Mouse (Mus musculus): Measurements from ENCODE around the gene Tlx2. TPM values are rescaled to one million over a fixed set of nuclear protein-coding genes. Genes with fewer than 3 reads are reported as not detected.
A peak's percentile ranks its signal among the peaks of the same experiment; 100 is the strongest.

The Tlx2 gene
- polyA plus RNA-seq, 1 experiment from 2014 or later, result 9.3 TPM

DNA sequence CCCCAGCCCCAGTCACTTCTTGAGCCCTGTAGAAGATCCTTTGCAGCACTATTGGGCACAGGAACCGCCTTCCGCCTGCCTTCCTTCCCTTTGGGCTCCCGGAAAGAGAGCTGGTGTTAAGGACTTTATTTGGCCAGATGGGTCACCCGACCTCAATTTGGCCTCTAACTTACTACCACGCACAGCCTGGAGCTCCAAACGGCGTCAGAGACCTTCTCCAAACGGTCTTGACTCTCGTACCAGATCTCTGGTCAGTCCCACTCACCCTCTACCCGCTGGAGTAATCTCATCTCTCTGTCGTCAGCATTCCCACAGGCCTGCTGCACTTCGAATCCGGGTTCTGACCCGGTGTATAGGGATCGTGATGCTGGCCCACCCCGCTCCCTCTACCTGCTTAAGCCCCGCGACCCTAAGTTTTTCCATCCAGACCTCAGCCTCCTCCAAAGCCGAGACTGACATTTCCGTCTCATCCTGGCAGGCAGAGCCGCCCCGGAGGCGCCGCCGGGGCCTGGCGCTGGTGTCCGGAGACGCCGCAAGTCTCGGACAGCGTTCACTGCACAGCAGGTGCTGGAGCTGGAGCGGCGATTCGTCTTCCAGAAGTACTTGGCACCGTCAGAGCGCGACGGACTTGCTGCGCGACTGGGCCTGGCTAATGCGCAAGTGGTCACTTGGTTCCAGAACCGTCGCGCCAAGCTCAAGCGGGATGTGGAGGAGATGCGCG lies 17.3 kb upstream of the Tlx2 start:
- no peak for ATAC-seq (ENCODE audit: insufficient read depth, low FRiP score, low read depth)
- Histone ChIP-seq H3K9ac (no peak overlapping the region), H3K4me3 (replicated peaks) (peak overlapping the region; percentile 25), H3K36me3 (no peaks in the 10 kb centered on the region), H3K4me1 (peaks cover 14% of the 10 kb centered on the region), H3K27ac (no peak overlapping the region), H3K27me3 (replicated peaks) (peaks cover 78% of the 10 kb centered on the region), H3K4me2 (peak overlapping the region; percentile 48), H3K9me3 (no peaks in the 10 kb centered on the region)
- 2% methylated on average over 47 of the region's 47 CpGs for WGBS

DNA sequence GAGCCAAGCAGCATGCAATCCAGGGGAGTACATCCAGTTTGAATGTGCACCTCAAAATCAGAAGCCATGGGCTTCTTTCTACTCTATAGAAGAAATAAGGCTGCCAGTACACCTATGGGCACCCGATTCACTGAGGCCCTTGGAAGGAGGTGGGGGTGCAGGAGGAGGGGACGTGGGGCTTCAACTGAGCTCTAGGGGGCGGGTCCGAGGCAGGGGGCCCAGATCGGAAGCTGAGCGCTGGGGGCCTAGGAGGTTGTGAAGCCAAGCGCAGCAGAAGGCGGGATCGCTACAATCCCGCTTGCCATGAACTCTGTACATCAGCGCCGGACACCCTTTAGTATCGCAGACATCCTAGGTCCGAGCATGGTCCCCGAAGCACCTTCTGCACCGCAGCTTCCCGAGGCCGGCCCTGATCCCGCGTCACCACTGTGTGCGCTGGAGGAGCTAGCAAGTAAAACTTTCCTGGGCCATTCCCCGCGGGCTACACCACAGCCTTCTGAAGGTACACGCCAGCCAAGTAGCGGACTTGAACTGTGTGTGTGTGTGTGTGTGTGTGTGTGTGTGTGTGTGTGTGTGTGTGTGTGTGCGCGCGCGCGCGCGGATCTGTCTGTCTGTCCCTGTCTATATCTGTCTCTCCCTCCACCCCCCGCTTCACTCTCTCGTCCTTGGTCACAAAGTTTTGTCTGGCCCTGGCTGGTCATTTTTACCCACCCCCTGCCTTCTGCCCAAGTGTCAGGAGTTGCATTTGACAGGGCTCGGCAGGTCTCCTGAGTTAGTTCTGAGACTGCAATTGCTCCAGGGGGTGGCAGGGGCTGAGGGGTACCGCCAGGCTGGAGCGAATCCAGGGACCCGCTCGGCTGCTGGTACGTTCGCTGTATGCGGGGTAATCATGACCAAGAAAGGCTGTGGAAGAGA lies 16.3 kb upstream of the Tlx2 start, which contains the start of gene Lbx2:
Gene Lbx2 (plus strand): TSS at position 247 of the 915 bp plus-strand sequence.
- peak within 1 kb of the TSS; percentile 48 for H3K4me2 ChIP-seq
- no peak for ATAC-seq (ENCODE audit: insufficient read depth, low FRiP score, low read depth)
- 6% methylated on average over 41 of the region's 42 CpGs for WGBS
- H3K9me3 ChIP-seq, result no peaks in the 10 kb centered on the region
- H3K27me3 ChIP-seq (replicated peaks), result peaks cover 79% of the 10 kb centered on the region
- no peak within 1 kb of the TSS for H3K27ac ChIP-seq
- peak within 1 kb of the TSS; percentile 25 for H3K4me3 ChIP-seq (replicated peaks)
- H3K4me1 ChIP-seq, result peaks cover 14% of the 10 kb centered on the region
- no peaks in the 10 kb centered on the region for H3K36me3 ChIP-seq
- H3K9ac ChIP-seq, result no peak within 1 kb of the TSS

DNA sequence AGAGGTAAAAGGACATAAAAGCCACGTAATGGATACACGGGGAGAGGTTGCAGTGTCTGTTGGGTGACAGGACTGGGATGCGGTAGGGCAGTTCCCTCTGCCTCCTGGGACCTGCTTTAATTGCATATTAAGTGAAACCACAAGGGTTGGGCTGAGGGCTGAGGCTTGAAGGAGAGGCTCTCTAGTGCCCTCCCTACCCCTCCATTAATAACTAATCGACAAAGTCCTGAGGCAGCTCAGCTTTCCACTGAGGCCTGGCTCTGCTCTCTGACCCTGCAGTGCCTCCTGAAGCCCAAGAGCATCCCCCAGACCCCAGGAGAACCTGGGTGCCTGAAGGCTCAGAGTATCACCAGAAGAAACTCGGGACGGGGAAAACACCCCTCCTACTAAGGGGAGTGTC lies 14.4 kb upstream of the Tlx2 start:
- H3K27me3 ChIP-seq (replicated peaks), result peaks cover 67% of the 10 kb centered on the region
- no peaks in the 10 kb centered on the region for H3K36me3 ChIP-seq
- no peak overlapping the region for H3K9ac ChIP-seq
- no peak for ATAC-seq (ENCODE audit: insufficient read depth, low FRiP score, low read depth)
- peaks cover 14% of the 10 kb centered on the region for H3K4me1 ChIP-seq
- 12% methylated on average over 6 of the region's 6 CpGs for WGBS
- H3K4me3 ChIP-seq (replicated peaks), result no peak overlapping the region
- H3K27ac ChIP-seq, result no peak overlapping the region
- H3K9me3 ChIP-seq, result no peaks in the 10 kb centered on the region
- no peak overlapping the region for H3K4me2 ChIP-seq

DNA sequence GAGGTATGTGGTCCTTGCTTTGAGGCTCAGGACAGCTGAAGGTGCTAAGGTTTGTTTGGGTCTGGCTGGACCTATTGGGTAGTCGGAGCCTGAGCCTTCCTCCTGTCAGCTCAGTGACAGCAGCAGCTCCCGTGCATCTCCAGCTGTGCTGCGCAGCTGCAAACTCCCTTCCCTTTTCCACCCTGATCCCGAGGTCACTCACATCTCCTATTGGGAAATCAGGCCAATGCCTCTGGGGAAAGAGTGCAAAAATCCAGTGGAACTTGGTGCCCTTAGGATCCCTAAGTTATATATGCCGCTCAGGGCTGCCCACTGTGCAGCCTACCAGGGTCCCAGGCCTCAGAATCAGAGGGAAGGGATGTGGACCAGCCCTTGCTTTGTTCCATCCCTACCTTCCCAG lies 13.4 kb upstream of the Tlx2 start:
- no peak overlapping the region for H3K27ac ChIP-seq
- no peak overlapping the region for H3K4me2 ChIP-seq
- H3K9me3 ChIP-seq, result no peaks in the 10 kb centered on the region
- peaks cover 59% of the 10 kb centered on the region for H3K27me3 ChIP-seq (replicated peaks)
- no peak for ATAC-seq (ENCODE audit: insufficient read depth, low FRiP score, low read depth)
- WGBS, result 21% methylated on average over 5 of the region's 5 CpGs
- peaks cover 20% of the 10 kb centered on the region for H3K4me1 ChIP-seq
- H3K36me3 ChIP-seq, result no peaks in the 10 kb centered on the region
- H3K4me3 ChIP-seq (replicated peaks), result no peak overlapping the region
- H3K9ac ChIP-seq, result no peak overlapping the region

DNA sequence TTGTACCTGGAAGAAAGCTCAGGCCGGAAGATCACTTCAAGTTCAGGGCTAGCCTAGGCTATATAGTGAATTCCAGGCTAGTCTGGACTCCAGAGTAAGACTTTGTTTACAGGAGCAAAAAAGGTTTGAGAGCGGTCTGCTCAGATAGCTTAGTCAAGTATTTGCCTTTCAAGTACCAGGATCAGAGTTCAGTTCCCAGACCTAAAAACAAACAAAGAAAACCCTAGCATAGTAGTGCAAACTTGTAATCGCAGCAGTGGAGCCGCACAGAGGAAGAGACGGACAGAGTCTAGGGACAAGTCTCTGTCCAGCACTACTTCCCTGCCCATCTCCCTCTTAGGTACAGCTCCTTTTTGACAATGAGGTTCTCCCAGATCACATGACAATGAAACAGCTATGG lies 10.1 kb upstream of the Tlx2 start:
- Histone ChIP-seq H3K27ac (no peak overlapping the region), H3K4me2 (no peak overlapping the region), H3K4me3 (replicated peaks) (no peak overlapping the region), H3K9me3 (no peaks in the 10 kb centered on the region), H3K36me3 (no peaks in the 10 kb centered on the region), H3K27me3 (replicated peaks) (peaks cover 46% of the 10 kb centered on the region), H3K4me1 (peaks cover 8% of the 10 kb centered on the region; the same call in 1 of the 2 replicates), H3K9ac (no peak overlapping the region)
- ATAC-seq (ENCODE audit: insufficient read depth, low FRiP score, low read depth), result no peak
- WGBS, result 92% methylated on average over 5 of the region's 5 CpGs

DNA sequence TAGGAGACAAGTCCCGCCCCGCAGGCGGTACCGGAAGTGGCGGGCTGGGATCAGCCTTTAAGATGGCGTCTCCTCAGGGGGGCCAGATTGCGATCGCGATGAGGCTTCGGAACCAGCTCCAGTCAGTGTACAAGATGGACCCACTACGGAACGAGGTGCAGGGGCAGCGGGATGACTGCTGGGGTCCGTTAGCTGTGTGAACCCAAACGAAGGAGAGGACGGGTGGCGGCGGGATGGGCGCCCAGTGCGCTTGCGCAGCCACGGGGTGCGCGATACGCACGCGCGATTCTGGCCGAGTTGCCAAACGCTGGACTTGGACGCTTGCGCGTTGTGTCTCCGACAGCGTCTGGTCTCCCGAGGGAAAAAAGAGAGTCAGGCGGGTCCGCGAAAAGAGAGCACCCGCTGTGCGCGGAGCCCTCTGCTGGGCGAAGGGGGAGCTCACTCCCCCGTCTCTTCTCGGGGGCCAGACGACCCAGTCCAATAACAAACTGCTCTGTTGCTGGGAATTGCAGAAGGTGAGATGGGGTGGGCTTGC lies 8.3 kb upstream of the Tlx2 start:
- Histone ChIP-seq H3K4me2 (peak overlapping the region; percentile 98), H3K27me3 (replicated peaks) (peaks cover 43% of the 10 kb centered on the region), H3K4me1 (peaks cover 8% of the 10 kb centered on the region; the same call in 1 of the 2 replicates), H3K9me3 (no peaks in the 10 kb centered on the region), H3K9ac (peak overlapping the region; percentile 53), H3K27ac (peak overlapping the region; percentile 87), H3K4me3 (replicated peaks) (peak overlapping the region; percentile 66), H3K36me3 (no peaks in the 10 kb centered on the region)
- ATAC-seq (ENCODE audit: insufficient read depth, low FRiP score, low read depth), result peak; percentile 92
- WGBS, result under 1% methylated on average over 46 of the region's 46 CpGs

DNA sequence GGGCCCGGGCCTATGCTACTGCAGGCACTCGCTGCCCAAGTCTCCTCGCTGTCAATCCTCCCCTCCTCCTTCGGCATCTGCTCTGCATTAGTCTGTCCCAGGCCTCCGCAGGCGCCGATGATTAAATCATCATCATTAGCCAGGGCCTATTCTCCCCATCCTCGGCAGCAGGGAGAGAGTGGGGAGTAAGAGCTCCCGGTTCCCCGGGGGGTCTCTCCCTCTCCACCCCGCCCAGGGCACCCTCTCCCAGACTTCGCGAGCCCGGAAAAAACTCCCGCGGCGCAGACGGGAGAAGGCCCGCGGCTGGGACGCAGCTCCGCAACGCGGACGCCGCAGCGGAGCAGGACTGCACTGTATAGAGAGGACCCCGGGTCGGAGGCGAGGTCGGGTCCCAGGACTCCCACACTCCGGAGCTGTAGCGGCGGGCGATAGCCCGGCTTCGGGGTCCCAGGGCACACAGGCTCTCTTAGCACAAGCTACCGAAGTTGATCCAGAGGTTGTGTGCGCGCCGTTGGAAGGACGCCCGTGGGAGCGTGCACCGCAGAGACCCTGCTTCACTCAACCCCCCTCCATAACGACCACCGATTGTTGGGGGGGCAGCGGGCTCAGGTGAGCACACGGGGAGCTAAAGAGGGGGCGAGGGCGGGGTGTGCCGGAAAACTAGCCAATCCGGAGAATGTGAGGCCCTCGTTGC lies 7.7 kb upstream of the Tlx2 start, which contains the start of gene Pcgf1:
Gene Pcgf1 (plus strand): TSS at position 240 of the 694 bp plus-strand sequence.
- Histone ChIP-seq H3K4me1 (peaks cover 8% of the 10 kb centered on the region; the same call in 1 of the 2 replicates), H3K36me3 (no peaks in the 10 kb centered on the region), H3K9me3 (no peaks in the 10 kb centered on the region), H3K9ac (peak within 1 kb of the TSS; percentile 68), H3K4me3 (replicated peaks) (peak within 1 kb of the TSS; percentile 66), H3K27ac (peak within 1 kb of the TSS; percentile 87), H3K27me3 (replicated peaks) (peaks cover 41% of the 10 kb centered on the region), H3K4me2 (peak within 1 kb of the TSS; percentile 98)
- WGBS, result under 1% methylated on average over 54 of the region's 54 CpGs
- peak; percentile 42 for ATAC-seq (ENCODE audit: insufficient read depth, low FRiP score, low read depth)

DNA sequence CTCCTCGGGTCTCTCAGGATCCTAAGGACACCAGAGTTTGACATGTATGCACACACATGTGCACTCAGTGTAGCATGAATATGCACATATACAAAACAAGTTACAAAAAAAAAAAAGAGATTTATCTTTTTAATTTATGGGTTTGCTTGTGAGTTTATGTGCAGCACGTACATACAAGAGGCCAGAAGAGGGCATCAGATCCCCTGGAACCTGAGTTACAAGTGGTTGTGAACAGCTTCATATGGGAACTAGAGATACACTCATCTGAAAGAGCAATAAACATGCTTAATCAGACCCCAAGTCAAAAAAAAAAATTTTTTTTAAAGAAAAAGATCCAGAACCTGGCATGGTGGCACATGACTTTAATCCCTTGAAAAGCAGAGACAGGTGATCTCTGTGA lies 4.9 kb upstream of the Tlx2 start:
- Histone ChIP-seq H3K27me3 (replicated peaks) (peaks cover 63% of the 10 kb centered on the region), H3K4me3 (replicated peaks) (no peak overlapping the region), H3K36me3 (no peaks in the 10 kb centered on the region), H3K9me3 (no peaks in the 10 kb centered on the region), H3K27ac (no peak overlapping the region), H3K4me2 (no peak overlapping the region), H3K9ac (no peak overlapping the region), H3K4me1 (peaks cover 19% of the 10 kb centered on the region)
- WGBS, result 12% methylated on average over 2 of the region's 2 CpGs
- ATAC-seq (ENCODE audit: insufficient read depth, low FRiP score, low read depth), result no peak

DNA sequence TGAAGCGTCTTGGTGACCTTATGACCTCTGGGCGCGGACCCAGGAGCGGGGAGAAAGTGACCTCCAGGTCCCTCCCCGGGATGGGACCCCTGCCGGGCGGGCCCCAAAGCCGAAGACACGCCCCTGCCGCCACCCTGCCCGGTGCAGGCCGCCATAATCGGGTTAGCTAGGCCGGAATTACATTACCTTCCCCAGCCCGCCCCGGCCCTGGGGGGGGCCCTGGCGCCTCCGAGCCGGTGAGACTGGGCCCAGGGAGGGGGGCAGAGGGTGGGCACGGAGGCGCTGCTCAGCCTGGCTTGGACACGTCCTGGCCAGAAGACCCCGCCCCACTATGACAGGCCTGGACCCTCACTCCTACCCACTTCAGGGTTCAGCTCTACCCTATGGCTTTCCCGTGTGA lies 1.1 kb upstream of the Tlx2 start:
- H3K9ac ChIP-seq, result no peak overlapping the region
- H3K9me3 ChIP-seq, result no peaks in the 10 kb centered on the region
- peak overlapping the region; percentile 28 for H3K4me3 ChIP-seq (replicated peaks)
- no peak for ATAC-seq (ENCODE audit: insufficient read depth, low FRiP score, low read depth)
- 2% methylated on average over 24 of the region's 24 CpGs for WGBS
- H3K4me1 ChIP-seq, result peaks cover 28% of the 10 kb centered on the region
- H3K27me3 ChIP-seq (replicated peaks), result peaks cover 91% of the 10 kb centered on the region
- peak overlapping the region; percentile 16; the same call in 1 of the 2 replicates for H3K4me2 ChIP-seq
- no peaks in the 10 kb centered on the region for H3K36me3 ChIP-seq
- H3K27ac ChIP-seq, result no peak overlapping the region

DNA sequence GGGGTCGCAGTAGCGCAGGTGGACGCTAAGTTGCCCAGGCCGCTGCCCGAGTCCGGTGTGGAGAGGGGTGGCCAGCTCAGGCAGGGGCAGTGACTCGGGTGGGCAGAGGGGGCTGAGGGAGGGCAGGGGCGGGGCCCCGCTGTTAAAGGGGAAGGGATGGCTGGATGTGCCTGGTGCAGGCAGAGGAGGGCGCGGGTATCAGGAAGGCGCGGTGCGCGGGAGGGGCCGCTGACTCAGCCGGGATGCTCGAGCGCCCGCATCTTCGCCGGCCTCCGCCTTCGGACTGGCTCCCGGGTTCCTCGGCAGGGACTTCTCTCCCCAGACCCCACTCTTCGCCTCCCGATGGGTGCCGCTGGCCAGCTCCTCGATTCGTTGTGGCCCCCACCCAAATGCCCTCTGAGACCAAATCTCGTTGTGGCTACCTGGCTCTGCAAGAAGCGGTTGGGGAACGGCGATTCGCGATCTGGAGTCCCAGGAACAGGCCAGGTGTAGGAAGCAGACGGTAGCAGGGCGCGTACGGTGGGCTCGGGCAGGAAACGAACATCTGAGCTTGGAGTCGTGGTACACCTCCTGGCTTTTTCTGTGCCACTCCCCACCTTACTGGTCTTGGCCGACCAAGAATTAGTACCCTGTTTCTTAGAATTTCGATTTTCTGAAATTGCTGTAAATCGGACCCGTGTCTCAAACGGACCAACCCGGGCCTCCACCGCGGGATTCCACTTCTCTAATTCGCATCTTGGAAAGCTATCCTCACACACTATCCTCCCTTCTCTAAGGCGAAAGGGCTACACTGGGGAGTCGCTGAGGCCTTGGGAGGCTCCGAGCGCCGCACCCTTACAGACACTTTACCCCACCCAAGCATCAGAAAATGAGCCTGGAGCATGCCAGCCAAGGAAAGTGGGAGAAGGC lies 472 bp upstream of the Tlx2 start:
- H3K9ac ChIP-seq, result no peak overlapping the region
- H3K4me2 ChIP-seq, result peak overlapping the region; percentile 37
- WGBS, result under 1% methylated on average over 52 of the region's 58 CpGs
- H3K9me3 ChIP-seq, result no peaks in the 10 kb centered on the region
- no peaks in the 10 kb centered on the region for H3K36me3 ChIP-seq
- no peak for ATAC-seq (ENCODE audit: insufficient read depth, low FRiP score, low read depth)
- peak overlapping the region; percentile 28 for H3K4me3 ChIP-seq (replicated peaks)
- peaks cover 28% of the 10 kb centered on the region for H3K4me1 ChIP-seq
- peaks cover 93% of the 10 kb centered on the region for H3K27me3 ChIP-seq (replicated peaks)
- H3K27ac ChIP-seq, result no peak overlapping the region

Data from stomach, embryonic 15.5 days (tissue).